Mouse (Mus musculus): ENCODE data around the gene Wsb2.
"Not testable (repeated sequence)": the region's sequence is repeated elsewhere in the genome, so short reads cannot be mapped to it uniquely, and the experiment has no call there.

Gene Wsb2
- long read RNA-seq, experiment 1, transcript Wsb2-201 (9 exons, 2,421 nt), result major isoform, 7 of 22 reads
- long read RNA-seq, experiment 1, partial matches to known transcripts, result 5 of 22 reads
- long read RNA-seq, experiment 1, other reads (novel, unspliced or antisense), result 4 of 22 reads
- long read RNA-seq, experiment 2, transcript Wsb2-201 (9 exons, 2,421 nt), result major isoform, 16 of 32 reads
- long read RNA-seq, experiment 2, partial matches to known transcripts, result 5 of 32 reads
- long read RNA-seq, experiment 2, other reads (novel, unspliced or antisense), result 8 of 32 reads

- intact Hi-C loops (cut with DNase I), result loop anchor here (2.0 kb wide), 1 partner anchor 38 kb away; the partner anchor contains the start of gene Vsig10
Measured at GRCm38 (mm10) chr5:117357129-117357477, at the start of gene Wsb2. Gene Wsb2 (plus strand): TSS chr5:117357304.

- intact Hi-C loops (cut with DNase I), result loop anchor here (5.0 kb wide), 3 partner anchors 100 to 195 kb away; no protein-coding TSS in a partner anchor
Measured at GRCm38 (mm10) chr5:117307699-117308098, 49.4 kb upstream of the Wsb2 start.

- intact Hi-C loops (cut with DNase I), result no loop called here
Measured at GRCm38 (mm10) chr5:117313420-117313819, 43.7 kb upstream of the Wsb2 start.

- intact Hi-C loops (cut with DNase I), result no loop called here
Measured at GRCm38 (mm10) chr5:117313909-117314308, 43.2 kb upstream of the Wsb2 start.

- intact Hi-C loops (cut with DNase I), result no loop called here
Measured at GRCm38 (mm10) chr5:117314587-117315428, 42.3 kb upstream of the Wsb2 start.

GRCm38 (mm10) chr5:117318741-117319629, 38.1 kb upstream of the Wsb2 start, which contains the start of gene Vsig10:
Gene Vsig10 (plus strand): TSS chr5:117319083.
- intact Hi-C loops (cut with DNase I), result loop anchor here (2.0 kb wide), 1 partner anchor 38 kb away; the partner anchor contains the start of gene Wsb2

GRCm38 (mm10) chr5:117323751-117324150, 33.4 kb upstream of the Wsb2 start:
- intact Hi-C loops (cut with DNase I), result no loop called here

GRCm38 (mm10) chr5:117326408-117326807, 30.7 kb upstream of the Wsb2 start:
- intact Hi-C loops (cut with DNase I), result no loop called here

- intact Hi-C loops (cut with DNase I), result no loop called here
Measured at GRCm38 (mm10) chr5:117330457-117330856, 26.6 kb upstream of the Wsb2 start.

GRCm38 (mm10) chr5:117337999-117338398, 19.1 kb upstream of the Wsb2 start:
- intact Hi-C loops (cut with DNase I), result no loop called here

- intact Hi-C loops (cut with DNase I), result no loop called here
Measured at GRCm38 (mm10) chr5:117338503-117338902, 18.6 kb upstream of the Wsb2 start.

- intact Hi-C loops (cut with DNase I), result no loop called here
Measured at GRCm38 (mm10) chr5:117340081-117340480, 17.0 kb upstream of the Wsb2 start.

GRCm38 (mm10) chr5:117341896-117342295, 15.2 kb upstream of the Wsb2 start:
- intact Hi-C loops (cut with DNase I), result no loop called here

GRCm38 (mm10) chr5:117344496-117344895, 12.6 kb upstream of the Wsb2 start:
- intact Hi-C loops (cut with DNase I), result not testable (repeated sequence)

GRCm38 (mm10) chr5:117345432-117345976, 11.6 kb upstream of the Wsb2 start:
- intact Hi-C loops (cut with DNase I), result no loop called here

GRCm38 (mm10) chr5:117346281-117346680, 10.8 kb upstream of the Wsb2 start:
- intact Hi-C loops (cut with DNase I), result no loop called here

GRCm38 (mm10) chr5:117347011-117347410, 10.1 kb upstream of the Wsb2 start:
- intact Hi-C loops (cut with DNase I), result no loop called here

- intact Hi-C loops (cut with DNase I), result no loop called here
Measured at GRCm38 (mm10) chr5:117347838-117348237, 9.3 kb upstream of the Wsb2 start.

GRCm38 (mm10) chr5:117348279-117348678, 8.8 kb upstream of the Wsb2 start:
- intact Hi-C loops (cut with DNase I), result no loop called here

GRCm38 (mm10) chr5:117354121-117354520, 3.0 kb upstream of the Wsb2 start:
- intact Hi-C loops (cut with DNase I), result no loop called here
